Mouse (Mus musculus) right cerebral cortex, postnatal 36 days (tissue): ENCODE measurements around the gene Ddah1.

ENCODE experiments used
- DNase-seq, 2 experiments: peaks; one replicate each; pipeline ENCODE4 v3.0.0; 2022; ENCODE audit warnings: low spot score in 2 of 2, mixed read lengths in 1 of 2

The Ddah1 gene

DNA sequence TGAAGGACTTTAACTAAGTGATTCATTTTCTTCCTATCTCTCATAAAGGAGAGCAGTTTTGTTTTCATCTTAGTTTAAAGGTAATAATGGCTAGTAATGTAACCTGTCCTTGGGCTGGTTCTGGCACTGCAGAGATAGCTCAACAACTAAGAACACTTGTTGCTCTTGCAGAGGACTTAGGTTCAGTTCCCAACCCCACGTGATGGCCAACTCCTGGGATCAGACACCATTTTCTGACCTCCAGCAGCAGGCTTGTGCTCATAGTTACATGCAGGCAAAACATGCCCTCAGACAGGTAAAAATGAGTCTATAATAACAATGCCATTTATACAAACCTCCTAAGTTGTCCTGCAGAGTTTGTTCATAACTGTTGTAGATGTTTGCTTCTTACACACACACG is 5.9 kb downstream of the Ddah1 start:
- DNase-seq, result no peak

DNA sequence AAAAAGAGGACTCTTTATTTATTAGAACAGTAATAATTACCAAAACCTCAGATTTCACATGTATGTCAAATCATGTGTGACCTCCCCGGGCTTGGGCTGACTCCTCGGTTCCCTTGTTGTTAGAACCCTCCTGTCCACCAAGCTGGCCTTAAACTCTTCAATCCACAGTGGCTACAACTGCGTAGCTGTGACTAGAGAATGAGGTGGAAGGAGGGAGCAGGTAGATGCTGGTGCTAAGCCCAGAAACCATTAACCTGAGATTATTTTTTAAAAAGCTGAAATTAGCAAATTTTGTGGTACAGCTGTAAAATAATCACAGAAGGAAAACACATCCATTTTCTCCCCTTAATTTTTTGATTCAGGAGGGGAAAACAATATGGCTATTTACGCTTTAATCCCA is 10.0 kb downstream of the Ddah1 start:
- DNase-seq, result no peak

DNA sequence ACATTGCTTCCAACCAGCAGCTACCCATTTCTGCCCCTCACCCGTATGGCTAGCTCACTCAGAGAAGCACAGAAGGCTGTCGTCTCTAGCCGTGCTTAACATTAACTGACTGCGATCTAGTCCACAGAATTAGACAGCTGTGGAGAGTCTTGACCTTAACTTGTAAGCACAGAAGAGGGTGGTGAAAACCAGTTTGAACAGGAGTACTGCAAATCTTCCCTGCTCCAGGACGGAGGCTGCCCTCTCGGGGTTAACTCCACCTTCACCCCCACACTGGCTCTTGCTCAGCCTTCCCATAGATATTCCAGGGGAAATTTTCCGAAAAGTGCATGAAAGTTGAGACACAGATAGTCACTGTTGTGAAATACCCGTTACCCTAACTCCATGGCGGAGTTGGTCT is 14.9 kb downstream of the Ddah1 start:
- no peak for DNase-seq

DNA sequence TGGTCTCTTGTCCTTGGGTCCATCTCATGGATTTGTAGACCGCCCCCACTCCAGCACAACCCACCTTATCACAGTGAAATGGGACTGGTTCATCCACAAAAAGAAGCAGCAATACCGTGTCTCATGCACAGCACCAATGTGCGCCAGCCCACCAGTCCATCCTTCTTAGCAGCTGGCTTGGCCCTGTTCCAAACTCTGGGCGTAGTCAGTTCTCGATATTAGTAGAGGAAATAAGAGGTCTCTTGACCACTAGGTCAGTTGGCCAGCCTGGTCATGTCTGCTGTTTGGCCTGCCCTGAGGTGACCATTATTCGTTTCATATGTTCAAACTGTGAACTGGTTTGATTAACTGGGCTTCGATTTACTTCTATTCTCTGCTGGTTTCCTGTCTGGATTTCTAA is 15.9 kb downstream of the Ddah1 start:
- DNase-seq, result no peak

DNA sequence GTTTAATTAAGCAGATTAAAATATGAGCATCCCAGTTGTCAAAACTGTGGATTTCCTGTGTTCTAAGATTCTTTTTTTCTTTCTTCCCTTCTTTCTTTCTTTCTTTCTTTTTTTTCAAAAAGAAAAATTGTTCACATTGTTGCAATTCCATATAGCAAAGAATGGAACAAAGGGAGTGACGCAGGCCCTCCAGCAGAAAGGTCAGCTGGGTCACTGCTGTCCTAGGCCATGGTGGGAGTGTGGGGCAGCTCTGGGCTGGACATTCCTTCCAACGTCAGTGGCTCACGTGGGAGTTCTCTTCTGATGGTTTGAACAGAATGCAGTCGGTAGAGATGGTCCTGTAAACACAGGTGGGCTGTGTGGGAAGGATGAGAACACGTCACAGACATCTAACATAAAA is 16.8 kb downstream of the Ddah1 start:
- DNase-seq, result no peak

DNA sequence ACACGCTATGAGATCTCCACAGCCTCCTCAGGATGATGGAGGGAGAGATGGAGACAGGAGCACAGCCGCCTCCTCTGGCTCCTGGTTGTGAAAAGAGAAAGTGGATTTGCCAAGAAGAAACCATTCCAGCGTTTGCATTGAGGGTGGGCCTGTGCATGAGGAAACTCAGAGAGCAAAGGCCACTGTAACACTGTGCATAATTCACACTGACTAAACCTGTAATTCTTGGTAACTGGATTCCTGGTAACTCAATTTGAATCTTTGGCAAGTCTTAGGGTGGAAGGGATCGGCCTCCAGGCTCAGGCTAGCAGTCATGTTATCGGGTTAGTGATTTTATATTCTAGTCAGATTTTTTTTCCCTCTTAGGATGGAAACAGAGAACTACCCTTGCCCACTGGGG is 17.4 kb downstream of the Ddah1 start:
- DNase-seq, result no peak

DNA sequence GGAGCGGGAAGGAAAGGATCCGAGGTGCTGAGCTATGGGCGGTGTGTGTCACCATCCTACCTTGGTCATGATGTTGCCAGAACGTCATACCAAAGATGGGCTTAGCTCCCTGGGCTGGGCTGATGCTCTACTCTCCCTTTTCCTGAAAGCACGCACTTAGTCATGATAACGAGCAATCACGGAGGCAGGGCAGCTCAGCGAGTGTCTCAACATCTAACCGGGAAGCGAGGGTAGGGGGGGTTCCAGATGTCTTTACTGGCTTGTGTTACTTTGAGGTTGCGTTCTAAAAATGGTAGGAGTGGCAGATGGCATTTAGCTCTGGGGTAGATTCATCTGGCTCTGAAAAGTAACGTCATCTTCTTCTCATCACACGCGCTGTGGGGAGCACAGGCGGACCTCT is 18.5 kb downstream of the Ddah1 start:
- DNase-seq, result peak; percentile 9 to 12

DNA sequence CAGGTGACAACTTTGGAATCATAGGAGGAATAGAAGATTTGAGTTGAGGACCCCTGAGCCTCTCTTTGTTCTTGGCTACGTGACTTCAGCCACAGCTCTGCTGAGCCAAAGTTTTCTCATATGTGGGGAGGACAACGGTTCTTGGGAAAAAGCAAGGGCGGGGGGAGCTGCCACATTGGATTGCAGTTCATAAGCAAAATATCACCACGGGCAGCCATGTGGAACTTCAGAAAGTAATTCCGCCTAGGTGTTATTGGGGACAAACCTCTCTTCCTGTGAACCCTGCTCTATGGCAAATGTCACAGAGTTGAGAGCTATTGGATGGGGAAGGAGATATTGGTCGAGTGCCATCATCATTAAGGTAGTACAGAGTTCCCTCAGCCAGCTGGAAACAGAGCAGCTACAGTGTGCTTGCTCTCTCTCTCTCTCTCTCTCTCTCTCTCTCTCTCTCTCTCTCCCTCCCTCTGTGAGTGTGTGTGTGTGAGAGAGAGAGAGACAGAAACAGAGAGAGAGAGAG is 20.0 kb downstream of the Ddah1 start:
- DNase-seq, result no peak

DNA sequence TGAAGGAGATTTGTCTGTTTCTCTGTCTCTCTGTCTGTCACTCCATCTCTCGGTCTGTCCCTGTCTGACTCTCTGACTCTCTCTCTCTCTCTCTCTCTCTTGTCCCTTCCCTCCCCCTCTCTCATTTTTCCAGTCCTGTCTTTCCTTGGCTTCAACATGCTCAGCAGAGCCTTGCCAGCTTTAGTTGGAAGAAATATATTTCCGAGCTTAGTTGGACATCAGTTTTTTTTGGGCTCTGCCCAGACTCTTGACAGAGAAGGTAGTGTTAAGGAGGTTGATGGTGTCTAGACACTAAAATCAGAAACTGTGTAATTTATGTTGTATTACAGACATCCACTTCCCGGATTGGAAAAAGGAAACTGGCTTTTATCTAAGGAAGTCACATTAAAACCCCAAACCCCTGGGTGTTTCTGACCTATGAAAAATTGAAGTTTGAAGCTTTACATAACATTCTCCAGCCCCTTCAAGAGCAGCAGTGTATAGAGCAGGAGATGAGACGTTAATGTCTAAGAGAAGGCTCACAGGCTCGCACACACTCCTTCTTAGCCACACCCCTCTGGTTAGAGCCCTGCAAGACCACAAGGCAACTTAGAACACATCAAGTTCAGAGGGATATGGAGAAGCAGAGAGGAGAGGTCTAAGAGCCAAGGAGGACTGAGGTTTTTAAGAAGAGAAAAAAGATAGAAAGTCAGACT is 21.0 kb downstream of the Ddah1 start:
- DNase-seq, result no peak

DNA sequence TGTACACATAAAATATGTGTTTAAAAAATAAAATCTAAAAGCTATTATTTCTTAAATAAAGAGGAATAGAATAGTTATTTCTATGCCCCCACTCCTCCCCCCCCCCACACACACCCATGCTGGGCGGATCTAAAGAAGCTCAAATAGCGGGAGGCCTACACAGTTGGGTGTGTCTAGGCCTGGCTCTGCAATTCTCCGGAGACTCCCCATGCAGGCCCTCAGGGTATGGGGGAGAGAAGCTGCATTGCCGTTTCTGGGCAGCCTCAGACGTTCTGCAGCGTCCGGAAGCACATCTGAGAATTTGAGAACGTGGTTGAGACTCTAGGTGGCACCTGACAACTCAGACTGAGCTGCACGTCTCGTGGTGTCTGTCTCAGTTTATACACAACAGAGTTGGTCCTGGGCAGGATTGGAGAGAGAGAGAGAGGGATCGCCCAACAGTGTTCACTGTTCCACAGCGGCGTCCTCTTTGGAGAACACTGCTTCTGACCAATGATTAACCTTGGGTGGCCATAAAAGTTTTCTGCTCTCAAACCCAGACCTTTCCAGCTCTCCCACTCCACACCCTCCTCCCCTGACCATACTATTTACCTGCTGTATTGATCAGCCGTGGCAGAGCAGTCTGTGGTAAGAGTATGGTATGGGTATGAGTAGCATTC is 22.4 kb downstream of the Ddah1 start:
- no peak for DNase-seq

DNA sequence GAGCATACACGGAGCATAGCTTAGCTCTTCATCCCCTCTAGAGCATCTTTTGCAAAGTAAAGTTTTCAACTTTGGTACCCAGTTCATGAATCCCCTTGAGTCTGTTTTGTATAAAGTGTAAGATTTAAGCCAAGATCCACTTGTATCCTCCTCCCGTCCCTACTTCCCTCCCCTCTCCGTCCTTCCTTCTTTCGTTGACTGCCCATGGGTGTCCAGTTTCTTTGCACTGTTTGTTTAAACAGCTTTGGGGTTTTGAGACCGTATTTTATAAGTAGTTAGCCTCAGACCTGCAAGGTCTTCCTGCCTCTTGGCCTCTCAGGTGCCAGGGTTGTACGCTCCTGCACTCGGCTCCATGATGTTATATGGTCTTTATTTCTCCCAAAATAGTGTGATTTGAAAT is 26.8 kb downstream of the Ddah1 start:
- DNase-seq, result no peak

DNA sequence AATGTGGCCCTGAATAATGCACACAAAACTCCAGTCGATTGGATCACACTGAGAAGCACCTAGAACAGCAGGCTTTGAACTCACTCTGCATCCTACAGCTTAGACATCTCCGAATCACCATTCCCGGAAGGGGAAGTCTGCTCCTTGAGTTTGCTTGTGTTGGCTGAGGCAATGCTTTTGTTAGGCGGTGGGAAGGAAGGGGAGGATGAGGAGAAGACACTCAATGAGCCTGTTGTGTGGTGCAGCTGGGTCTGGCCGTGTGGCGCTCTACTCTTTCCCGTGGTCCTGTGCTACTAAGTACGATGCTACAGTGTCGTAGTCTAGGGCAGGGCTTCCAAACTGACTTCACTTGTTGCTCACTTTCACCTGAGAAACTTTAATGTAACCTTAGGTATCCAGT is 28.8 kb downstream of the Ddah1 start:
- DNase-seq, result no peak

DNA sequence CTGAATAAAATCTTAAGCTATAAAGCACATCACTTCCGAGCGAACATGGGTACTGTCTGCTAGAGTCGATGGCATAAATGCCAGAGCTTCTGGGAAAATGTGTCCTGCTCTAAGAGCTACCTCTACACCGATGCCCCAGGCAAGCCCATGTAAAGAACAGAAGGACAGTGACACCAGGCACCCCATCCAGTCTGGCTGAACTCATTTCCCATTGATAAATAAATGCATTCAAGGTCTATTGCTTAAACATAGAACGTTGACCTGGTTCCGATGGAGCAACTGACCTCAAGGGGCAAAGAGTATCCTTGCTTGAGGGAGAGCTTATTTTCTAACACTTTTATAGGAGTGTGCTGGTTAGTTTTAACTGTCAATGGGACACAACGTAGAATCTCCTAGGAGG is 30.6 kb downstream of the Ddah1 start:
- DNase-seq, result no peak

DNA sequence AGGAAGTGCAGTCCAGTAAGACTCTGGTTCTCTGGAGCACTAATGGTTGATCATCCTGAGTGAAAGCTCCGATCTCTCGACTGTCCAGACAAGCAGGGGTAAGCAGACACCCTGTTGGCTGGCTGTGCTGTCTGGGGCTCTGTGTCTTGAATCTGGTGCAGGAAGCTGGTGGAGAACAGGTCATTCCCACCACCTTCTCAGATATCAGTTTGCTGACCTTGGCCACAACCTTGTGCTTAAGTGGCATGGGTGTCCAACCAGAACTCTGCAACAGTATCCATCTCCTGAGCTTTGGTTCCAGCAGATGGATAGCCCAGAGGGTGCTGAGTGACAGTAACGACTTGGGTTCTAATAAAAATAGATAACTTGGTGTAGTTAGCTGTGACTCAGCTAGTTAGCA is 31.8 kb downstream of the Ddah1 start:
- DNase-seq, result no peak

DNA sequence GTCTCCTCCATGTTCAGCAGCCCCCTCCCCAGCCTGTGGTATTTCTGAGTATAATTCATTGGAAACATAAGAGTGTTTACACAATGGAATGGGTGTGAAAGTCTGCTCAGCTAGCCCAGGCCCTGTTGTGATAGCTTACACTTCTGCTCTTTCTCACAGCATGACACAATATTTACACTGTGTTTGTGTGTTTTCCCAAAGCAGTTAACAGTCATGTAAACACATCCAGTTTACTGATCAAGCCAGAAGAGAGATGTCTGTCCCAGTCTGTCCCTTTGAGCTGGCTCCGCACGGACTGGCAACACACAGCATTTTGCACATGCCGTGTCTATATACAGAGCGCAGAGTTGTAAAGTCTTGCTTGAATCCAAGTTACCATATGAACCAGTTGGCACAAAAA is 32.2 kb downstream of the Ddah1 start:
- DNase-seq, result no peak

DNA sequence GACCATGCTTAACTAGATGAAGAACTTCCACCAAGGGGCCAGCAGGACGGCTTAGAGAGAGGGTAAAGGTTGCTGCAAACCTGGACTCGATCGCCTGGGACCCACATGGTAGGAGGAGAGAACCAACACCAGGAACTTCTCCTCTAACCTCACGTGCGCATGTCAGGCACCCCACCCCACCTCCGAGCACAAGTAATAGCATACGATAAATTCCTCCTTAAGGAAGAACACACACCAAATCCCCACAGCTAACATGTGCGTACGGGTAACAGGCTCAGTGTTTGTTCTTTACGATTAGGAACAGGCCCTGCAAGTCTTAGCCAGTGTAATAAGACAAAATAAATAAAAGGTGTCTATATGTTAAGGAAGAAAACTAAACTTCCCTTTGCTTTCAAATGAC is 35.9 kb downstream of the Ddah1 start:
- DNase-seq, result no peak

DNA sequence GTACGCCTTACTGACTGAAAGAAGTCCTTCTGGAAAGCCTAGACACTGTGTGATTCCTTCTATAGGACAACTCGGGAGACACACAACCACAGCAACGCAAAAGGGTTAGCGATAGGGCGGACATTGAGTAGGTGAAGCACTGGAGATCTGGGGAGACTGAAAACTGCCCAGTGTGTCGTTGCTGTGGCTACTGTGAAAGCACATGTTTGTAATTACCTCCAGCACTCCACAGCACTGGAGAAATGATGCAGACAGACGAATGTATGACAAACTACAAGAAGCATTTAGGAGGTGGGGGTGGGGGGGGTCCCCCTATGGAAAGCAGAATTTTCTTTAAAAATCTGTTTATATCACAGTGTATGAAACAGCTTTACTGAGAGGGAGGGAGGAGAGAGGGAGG is 37.4 kb downstream of the Ddah1 start:
- DNase-seq, result no peak

DNA sequence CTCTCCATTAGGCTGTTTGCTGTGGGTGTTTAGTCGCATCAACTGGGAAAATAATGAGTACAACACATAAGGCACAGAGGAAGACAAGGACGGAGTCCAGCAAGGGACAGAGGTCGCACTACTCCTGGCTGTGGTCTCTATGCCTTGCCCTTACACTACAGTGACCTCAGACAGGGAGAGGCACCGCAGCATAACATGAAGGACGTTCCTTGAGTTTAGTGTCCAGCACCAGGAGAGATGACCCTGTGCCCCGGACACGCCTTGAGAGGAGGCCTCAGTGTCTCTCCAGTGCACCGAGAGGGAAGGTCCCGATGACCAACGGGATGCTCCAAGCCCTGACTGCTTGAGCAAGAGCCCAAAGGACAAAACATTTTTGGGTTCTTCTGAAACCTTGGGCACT is 39.6 kb downstream of the Ddah1 start:
- no peak for DNase-seq

DNA sequence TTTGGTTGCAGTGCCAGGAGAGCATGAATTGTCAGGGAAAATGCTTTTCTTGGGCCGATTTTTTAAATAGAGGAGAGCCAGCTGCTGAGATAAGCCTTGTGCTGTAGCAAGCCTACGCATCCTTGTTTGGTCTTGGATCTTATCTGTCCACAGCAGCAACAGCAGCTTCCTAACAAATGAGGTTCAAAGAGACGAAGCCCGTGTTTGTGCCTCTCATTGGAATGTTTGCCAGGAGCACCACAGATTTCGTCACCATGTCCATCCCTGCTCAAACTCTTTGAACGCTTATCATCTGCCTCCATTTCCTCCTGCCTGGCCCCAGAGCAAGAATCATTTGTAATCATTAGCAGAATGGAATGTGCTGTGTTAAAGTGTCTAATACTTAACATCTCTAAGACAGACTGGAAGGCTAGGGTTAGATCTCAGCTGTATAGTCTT is 40.3 kb downstream of the Ddah1 start:
- DNase-seq, result no peak

DNA sequence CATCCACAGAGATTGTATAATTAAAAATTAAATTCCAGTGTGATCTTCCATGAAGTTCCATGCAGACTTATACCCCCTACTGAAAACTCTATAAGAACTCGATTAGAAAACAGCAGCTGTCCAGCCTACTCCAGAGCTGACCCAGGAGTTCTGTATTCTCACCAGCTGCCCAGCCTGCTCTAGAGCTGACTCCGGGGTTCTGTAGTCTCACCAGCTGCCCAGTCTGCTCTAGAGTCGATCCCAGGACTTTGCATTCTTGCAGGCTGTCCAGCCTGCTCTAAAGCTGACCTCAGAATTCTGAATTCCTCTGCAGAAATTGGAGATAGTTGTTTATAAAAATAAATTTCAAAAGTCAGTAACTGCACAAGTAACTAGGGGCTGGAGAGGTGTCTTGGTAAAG is 40.9 kb downstream of the Ddah1 start:
- DNase-seq, result no peak

DNA sequence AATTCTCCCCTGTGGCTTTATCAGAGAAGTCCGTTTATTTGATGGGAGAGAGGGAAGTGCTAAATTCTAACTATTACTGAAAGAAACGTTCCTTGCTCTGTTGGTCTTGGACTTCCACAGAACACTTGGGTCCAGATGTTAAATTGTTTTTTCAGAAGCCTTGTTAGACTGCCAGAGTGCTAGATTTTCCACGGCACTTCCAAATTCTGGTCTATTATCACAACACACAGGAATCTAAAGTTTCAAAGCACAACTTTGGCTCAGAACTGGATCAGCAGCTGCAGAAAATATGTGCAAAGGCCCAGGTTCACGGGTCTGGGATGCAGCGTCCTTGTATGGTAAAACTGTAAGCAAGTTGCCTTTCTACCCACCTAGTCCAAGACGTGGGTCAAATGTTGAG is 43.6 kb downstream of the Ddah1 start:
- no peak for DNase-seq

DNA sequence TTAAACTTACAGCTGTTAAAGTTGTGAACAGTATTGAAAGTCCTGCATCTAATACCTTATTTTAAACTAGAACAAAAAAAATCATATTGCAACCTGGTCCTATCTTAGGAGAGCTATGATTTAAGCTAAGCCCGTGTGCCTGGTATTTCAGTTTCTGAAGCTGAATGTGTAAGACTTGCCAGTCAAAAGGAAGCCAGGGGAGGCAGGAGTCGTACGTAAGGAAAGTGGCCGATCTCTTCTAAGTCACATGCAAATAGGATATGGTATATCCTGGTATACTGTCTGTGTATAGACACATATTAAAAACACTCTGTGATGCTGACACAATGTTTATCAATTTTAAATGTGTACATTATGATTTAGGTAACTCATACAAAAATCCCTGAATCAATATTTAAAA is 47.4 kb downstream of the Ddah1 start:
- no peak for DNase-seq

DNA sequence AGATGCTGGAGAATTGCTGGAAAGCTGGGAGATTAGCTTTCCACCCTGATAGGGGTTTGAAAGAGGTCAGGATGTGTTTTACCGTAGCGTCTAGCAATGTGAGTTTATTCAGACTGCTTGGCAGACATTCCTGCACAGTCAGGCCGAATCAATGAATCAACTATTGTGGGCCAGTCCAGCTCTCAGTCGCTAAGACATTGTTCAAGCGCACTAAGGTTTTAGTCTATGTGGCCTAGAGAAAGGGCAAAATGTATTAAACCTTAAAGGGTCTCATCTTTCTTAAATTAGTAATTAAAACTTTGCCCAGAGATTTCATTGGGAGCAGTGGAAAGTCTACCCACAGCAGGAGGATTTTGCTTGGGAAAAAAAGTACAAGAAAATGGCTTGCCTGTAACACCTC is 48.0 kb downstream of the Ddah1 start:
- DNase-seq, result no peak

DNA sequence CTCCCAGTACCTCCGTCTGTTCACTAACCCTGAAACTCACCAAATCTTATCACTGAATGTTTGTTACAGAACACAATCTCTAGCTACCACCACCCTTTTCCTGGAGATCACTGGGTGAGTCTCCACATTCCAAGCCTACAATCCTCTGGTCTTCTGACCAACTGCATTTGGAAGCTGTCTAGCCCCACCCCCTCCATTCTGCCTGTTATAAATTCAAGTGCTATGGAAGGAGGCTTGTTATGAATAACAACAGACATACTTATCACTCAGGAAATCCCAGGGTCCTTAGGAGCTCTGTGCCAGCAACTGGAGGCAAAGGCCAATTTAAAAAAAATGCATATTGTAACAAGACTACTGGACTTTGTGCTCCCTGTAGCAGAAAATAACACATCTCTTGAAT is 58.3 kb downstream of the Ddah1 start:
- no peak for DNase-seq
